Mouse (Mus musculus) heart, embryonic 15.5 days (tissue): ENCODE data around the gene Gsc. TPM values are rescaled to one million over a fixed set of nuclear protein-coding genes. Genes with fewer than 3 reads are reported as not detected.

ENCODE experiments used
- ATAC-seq: fragments of 200-750 bp; cut with Nextera tagmentation; replicated peaks from 2 replicates; pipeline ENCODE4 v1.8.0; 2017; ENCODE audit warnings: low read depth, moderate TSS enrichment; ENCODE audit not compliant: insufficient number of reproducible peaks, insufficient read depth, low FRiP score
- H3K27ac ChIP-seq: fragments of 300-500 bp; sonication (generic); 2 replicates; pipeline ENCODE4 v1.5.1; 2015; ENCODE audit warnings: mild to moderate bottlenecking, inconsistent platforms
- H3K27me3 ChIP-seq: fragments of 300-500 bp; sonication (generic); 2 replicates; pipeline ENCODE4 v1.6.1; 2015; ENCODE audit warnings: inconsistent platforms
- H3K36me3 ChIP-seq: fragments of 300-500 bp; sonication (generic); 2 replicates; pipeline ENCODE4 v1.6.1; 2015; ENCODE audit warnings: mild to moderate bottlenecking, inconsistent platforms
- H3K4me1 ChIP-seq: fragments of 300-500 bp; sonication (generic); replicated peaks from 2 replicates; pipeline ENCODE4 v1.6.1; 2015; ENCODE audit warnings: inconsistent platforms
- H3K4me2 ChIP-seq: fragments of 300-500 bp; sonication (generic); 2 replicates; pipeline ENCODE4 v1.6.1; 2015; ENCODE audit warnings: inconsistent platforms, mild to moderate bottlenecking, moderate library complexity
- H3K4me3 ChIP-seq: fragments of 300-500 bp; sonication (generic); 2 replicates; pipeline ENCODE4 v1.5.1; 2015; ENCODE audit warnings: mild to moderate bottlenecking, inconsistent platforms
- H3K9ac ChIP-seq: fragments of 300-500 bp; sonication (generic); 2 replicates; pipeline ENCODE4 v1.6.1; 2015; ENCODE audit warnings: mild to moderate bottlenecking, inconsistent platforms
- H3K9me3 ChIP-seq: fragments of 300-500 bp; sonication (generic); replicated peaks from 2 replicates; pipeline ENCODE4 v1.6.1; 2016; ENCODE audit warnings: inconsistent platforms
- WGBS: fragments of 180-500 bp; shearing (Covaris S2); methylation state at CpG from one replicate; pipeline ENCODE4 v1.1.7; 2015; ENCODE audit warnings: mixed read lengths; 5-methylcytosine and 5-hydroxymethylcytosine counted together
- polyA plus RNA-seq: library from polyadenylated mRNA; unstranded; fragments of >200 nt; fragmentation: Nextera tagmentation; extraction: Ambion mirVana; gene quantifications from 2 replicates; pipeline ENCODE4 v1.2.1, GENCODE M21; 2015

The Gsc gene
- polyA plus RNA-seq, 1 experiment from 2014 or later: 0.54 TPM

GRCm38 (mm10) chr12:104422615-104423392, 50.3 kb downstream of the Gsc start:
- Histone ChIP-seq H3K4me2 (no peak overlapping the region), H3K27me3 (peaks cover 12% of the 10 kb centered on the region; the same call in 1 of the 2 replicates), H3K27ac (no peak overlapping the region), H3K4me3 (no peak overlapping the region), H3K9ac (no peak overlapping the region), H3K4me1 (peaks cover 2% of the 10 kb centered on the region; the same call in 1 of the 2 replicates), H3K36me3 (no peaks in the 10 kb centered on the region), H3K9me3 (no peaks in the 10 kb centered on the region)
- WGBS: 53% methylated on average over 11 of the region's 11 CpGs
- peak; percentile 44 for ATAC-seq

Other genes with a start within 250 kb of the Gsc start
- gene Serpina3g, start 237.1 kb downstream of the Gsc start, polyA plus RNA-seq: 2.9 and 11.3 TPM in 2 replicates
- gene Serpina3i, start 210.2 kb downstream of the Gsc start, polyA plus RNA-seq: 0.25 and 3.2 TPM in 2 replicates
- 0.10 TPM in 1 of 2 replicates, not detected in the other for gene Serpina3j, start 158.8 kb downstream of the Gsc start, polyA plus RNA-seq
- gene Serpina3k, start 134.8 kb downstream of the Gsc start, polyA plus RNA-seq: not detected in 2 replicates
- not detected in 2 replicates for gene Serpina3m, start 134.8 kb downstream of the Gsc start, polyA plus RNA-seq
- 0.45 and 0.47 TPM in 2 replicates for gene Serpina3n, start 66.6 kb downstream of the Gsc start, polyA plus RNA-seq